Mouse (Mus musculus) c-Kit-positive CD71-negative TER-119-negative erythroid progenitor cells, embryonic 14.5 days (primary cell): Measurements from ENCODE around the gene Olfr959.

Source experiments
- DNase-seq: peaks from one replicate; pipeline ENCODE4 v3.0.0-alpha.2; 2013; ENCODE audit warnings: low read depth

The Olfr959 gene

DNA sequence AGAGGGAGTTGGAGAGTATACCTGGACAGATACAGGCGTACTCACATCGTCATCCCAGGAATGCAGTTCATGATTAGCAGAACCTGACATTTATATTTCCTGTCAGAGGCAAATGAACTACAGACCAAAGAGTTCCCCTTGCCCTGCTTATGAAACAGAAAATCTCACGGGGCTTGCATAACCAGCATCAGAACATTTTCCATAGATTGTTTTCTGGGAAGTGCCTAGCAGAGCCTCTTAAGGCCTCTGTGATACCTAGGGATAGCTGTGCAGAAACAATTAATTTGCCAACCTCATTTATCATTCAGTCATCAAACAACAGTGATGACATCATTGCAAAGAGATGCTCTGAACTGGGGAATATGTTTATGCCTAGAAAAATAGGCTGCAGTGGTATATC is at the start of gene Olfr959:
Olfr959 (minus strand) TSS at position 101 of the 400 bp plus-strand sequence.
- no peak for DNase-seq

GRCm38 (mm10) chr9:39624711-39625110 is 49.3 kb upstream of the Olfr959 start:
- no peak for DNase-seq

DNA sequence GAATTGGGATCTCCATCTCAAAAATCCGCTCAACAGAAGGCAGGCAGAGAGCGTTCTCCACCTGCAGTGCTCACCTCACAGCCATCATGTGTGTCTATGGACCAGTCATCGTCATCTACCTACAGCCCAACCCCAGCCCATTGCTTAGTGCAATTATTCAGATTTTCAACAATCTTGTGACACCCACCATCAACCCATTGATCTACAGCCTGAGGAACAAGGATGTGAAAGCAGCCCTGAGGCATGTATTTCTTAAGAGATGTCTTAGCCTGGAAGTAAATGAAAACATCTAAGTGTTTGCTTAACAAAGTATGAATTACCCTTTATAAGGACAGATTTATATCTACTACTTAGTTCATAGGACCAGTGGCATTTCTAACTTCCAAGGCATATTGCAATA is 48.4 kb upstream of the Olfr959 start:
- no peak for DNase-seq

DNA sequence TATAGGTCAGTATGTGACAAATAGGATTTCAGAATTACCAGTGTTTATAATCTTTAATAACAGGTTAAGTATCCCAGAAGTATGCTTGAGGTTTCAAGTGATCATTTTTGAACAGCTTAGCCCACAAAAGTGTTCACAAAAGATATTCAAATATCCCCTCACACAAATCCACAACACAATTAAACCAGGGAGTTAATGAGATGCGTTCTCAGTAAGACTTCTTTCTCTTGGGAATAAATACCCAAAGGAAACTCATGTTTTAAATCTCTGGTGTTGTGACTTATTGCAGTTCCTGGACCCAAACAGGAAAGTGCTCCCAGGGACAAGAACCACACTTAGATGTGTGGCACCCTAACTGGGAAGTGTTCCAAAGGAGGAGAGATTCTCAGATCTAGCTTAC is 45.7 kb upstream of the Olfr959 start, which contains the start of gene Olfr960:
Olfr960 (plus strand) TSS at position 301 of the 400 bp plus-strand sequence.
- no peak for DNase-seq

GRCm38 (mm10) chr9:39611953-39612352 is 36.6 kb upstream of the Olfr959 start:
- no peak for DNase-seq

GRCm38 (mm10) chr9:39610355-39610754 is 35.0 kb upstream of the Olfr959 start, which contains the start of gene Olfr148:
Gene Olfr148 (plus strand): TSS chr9:39610655.
- no peak for DNase-seq

- DNase-seq: no peak
These were observed 33.1 kb upstream of the Olfr959 start for GRCm38 (mm10) chr9:39608497-39608896.

DNA sequence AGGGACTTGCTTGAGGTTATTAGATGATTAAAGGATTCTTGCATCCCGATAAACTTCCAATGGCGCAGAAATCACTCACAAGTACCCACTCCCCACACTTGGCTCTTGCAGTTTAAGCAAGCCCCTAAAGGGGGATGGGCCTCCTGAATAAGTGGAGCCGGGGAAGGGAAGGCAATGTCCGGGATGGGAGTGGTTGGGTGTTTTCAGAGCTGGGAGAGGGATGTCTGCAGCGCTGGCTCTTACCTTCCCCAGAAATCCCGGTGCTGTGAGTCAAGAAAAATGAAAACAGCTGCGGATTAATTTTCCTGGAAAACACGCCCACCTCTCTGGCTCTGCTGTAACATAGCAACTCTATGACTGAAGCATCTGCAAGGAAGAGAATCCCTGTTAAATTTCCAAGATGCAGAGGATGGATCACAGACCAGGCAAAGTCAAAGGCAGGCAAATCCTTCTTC is 28.7 kb upstream of the Olfr959 start, which contains the start of gene AW551984:
AW551984 (minus strand) TSS at position 405 of the 455 bp plus-strand sequence.
- DNase-seq: no peak

DNA sequence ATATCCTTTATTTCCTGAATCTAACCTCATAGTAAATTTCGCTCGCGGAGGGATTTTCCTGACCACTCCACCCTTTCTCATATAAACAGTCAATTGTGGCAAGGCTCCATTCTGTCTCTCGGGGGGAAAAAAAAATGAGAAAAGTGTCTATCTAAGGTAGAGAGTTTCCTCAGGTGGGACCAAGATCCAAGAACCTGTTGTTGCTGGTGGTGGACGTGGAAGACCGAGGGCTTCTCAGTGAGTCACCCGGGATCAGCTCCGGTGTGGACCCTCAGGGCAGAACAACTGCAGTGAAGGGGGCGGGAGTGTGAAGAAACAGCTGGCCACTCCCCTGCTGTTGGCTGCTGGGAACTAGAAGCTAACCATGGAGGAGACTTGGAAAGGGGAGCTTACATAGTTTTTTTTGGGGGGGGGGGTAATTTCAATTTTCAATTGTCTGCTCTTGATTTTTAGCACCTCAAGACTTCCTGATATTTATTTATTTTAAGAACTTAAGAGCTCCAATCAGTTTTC is 28.0 kb upstream of the Olfr959 start:
- DNase-seq: no peak

- DNase-seq: no peak
These were observed 27.4 kb upstream of the Olfr959 start for GRCm38 (mm10) chr9:39602536-39603332.

GRCm38 (mm10) chr9:39577050-39577449 is 1.7 kb upstream of the Olfr959 start:
- no peak for DNase-seq

DNA sequence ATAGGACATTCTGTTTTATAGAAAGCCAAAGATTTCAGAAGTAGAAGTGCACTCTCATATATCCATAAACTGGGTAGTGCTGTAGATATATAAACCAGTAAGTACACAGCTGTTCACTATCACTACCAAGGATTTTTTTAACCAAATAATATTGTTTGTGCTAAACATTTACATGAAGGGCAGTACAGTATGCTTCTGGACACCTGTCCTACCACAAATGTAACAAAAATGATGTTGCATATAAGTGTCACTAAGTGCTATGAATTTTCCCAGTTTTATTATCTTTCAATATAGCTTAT is 17.1 kb downstream of the Olfr959 start:
- DNase-seq: no peak

DNA sequence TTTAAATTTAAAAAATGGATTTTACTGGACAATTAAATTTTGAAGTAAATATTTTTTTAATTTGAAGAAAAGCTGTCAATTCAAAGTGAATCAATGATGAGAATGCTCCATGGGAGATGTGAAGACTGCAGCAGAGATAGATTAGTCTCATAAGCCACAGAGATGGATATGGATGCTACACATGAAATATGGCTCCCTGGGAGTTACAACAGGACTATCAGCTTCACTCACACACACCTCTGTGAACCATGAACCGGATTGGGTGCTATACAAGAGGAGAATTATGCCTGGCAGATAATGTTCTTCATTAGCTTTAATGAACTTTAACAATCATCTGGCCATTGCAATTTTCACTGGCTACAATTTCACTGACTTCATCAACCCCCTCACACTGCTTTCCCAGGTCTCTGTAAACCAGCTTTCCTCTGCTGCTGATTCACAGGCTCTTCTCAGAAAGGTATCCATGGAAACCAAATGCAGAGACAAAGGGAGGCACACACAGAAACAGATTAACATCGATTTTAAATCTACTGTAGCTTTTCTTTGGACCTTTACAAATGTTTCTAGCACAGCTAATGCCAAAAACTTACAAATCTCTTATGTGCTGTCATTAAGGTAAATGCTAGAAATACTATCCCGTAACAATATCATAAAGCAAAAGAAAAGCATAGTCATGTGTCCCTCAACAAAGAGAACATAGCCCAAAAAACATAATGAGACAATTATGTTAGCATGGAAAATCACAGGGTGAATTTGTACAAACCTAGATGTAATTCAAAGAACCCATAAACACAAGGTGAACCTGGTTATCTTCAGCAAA is 17.6 kb downstream of the Olfr959 start:
- no peak for DNase-seq

DNA sequence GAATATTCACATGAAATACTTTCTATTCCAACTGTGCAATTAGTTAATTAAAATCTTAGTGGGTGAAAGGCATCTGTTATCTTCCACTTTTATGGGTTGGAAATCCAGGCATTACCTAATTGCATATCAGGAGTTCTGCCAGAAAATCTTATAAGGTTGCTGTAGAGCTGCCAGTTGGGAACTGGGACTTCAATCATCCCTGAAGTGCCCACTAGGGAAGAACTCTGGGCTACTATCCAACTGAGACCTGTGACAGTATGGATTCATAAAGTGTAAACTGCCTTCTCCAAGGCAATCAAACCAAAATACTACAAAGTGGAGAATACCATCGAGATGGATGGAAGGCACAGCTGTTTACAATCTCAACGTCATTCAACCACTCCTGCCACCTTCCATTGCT is 21.4 kb downstream of the Olfr959 start, which contains the start of gene Olfr958:
Olfr958 (minus strand) TSS at position 109 of the 400 bp plus-strand sequence.
- no peak for DNase-seq

DNA sequence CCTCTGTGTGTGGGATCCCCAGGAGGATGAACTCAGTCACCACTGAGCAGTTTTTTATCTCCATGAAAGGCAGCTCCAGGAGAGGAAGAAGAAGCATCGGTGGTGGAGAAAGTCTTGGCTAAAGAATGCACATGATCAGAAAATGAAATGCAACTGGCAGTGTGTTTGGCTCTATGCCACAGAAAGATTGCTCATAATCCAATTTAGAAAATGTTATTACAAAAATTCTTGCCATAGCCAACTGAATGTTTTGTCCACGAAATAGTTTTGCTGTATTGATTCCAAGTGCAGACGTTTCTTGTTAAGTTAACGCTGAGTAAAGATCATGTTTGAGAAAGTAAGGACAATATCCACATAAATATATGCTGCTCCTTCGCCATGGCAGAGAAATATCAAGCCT is 24.6 kb downstream of the Olfr959 start:
- no peak for DNase-seq

DNA sequence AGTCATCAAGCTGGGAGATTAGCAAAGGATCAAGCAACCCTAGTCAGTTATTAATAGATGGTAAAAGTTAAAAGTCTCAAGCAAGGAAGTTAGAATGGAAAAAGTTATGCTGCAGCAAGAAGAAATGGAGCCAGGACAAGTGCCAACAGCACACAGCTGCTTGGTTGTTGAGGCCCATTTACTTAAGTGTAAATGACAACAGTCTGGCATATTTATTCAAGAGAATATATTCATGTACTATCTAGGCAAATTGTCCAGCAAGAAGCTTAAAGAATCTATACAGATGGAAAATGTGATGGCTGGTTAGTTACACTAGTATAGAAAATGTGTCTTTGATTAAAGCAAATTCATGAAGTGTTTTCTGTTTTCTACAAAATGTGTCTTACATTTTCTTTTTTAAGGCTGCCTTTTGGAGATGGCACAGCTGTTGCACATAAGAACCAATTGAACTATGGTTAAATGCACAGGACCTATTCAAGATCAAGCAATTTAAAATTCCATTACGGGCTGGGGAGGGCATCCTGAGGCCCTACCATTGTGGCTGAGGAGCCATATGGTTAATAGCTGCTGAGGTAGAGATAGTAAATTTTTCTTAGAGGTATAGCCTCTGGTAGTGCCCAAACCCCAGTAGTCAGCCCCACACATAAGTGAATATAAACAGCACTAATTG is 51.6 kb downstream of the Olfr959 start:
- no peak for DNase-seq
